Mouse (Mus musculus) thymus, adult 2 months (tissue): ENCODE results near the gene Rhbdd1. TPM values are rescaled to one million over a fixed set of nuclear protein-coding genes. Genes with fewer than 3 reads are reported as not detected.

ENCODE experiments used
- DNase-seq: peaks from one replicate; pipeline ENCODE4 v3.0.0; 2021
- H3K27ac ChIP-seq: fragments of 200-500 bp; 2 replicates; pipeline ENCODE4 v1.5.1; 2012; ENCODE audit warnings: low read length, control low read depth; ENCODE audit not compliant: control insufficient read depth, insufficient read depth
- H3K27me3 ChIP-seq: fragments of 200-500 bp; 2 replicates; pipeline ENCODE4 v1.6.1; 2012; ENCODE audit warnings: mild to moderate bottlenecking, low read length, moderate library complexity, mixed read lengths; ENCODE audit not compliant: control insufficient read depth, insufficient read depth
- H3K36me3 ChIP-seq: fragments of 200-500 bp; 2 replicates; pipeline ENCODE4 v1.6.1; 2012; ENCODE audit warnings: mild to moderate bottlenecking, low read length, moderate library complexity; ENCODE audit not compliant: control insufficient read depth, insufficient read depth
- H3K4me1 ChIP-seq: fragments of 200-500 bp; replicated peaks from 2 replicates; pipeline ENCODE4 v1.6.1; 2012; ENCODE audit warnings: low read length; ENCODE audit not compliant: control insufficient read depth, insufficient read depth
- H3K4me3 ChIP-seq: fragments of 200-500 bp; 2 replicates; pipeline ENCODE4 v1.5.1; 2012; ENCODE audit warnings: mild to moderate bottlenecking, low read length, control low read depth, moderate library complexity; ENCODE audit not compliant: control insufficient read depth, insufficient read depth
- CTCF ChIP-seq: fragments of 200-500 bp; IDR thresholded peaks from 2 replicates; pipeline ENCODE4 v1.5.1; 2012; ENCODE audit warnings: mild to moderate bottlenecking, control low read depth, low read length, moderate library complexity, borderline replicate concordance; ENCODE audit not compliant: control insufficient read depth, poor library complexity, insufficient read depth; ENCODE audit errors: extremely low read depth
- POLR2A ChIP-seq: fragments of 200-500 bp; IDR thresholded peaks from 2 replicates; pipeline ENCODE4 v1.6.1; 2012; ENCODE audit warnings: mild to moderate bottlenecking, low read length, control low read depth, moderate library complexity; ENCODE audit not compliant: control insufficient read depth, poor library complexity, insufficient read depth; ENCODE audit errors: extremely low read depth
- WGBS: fragments of 180-500 bp; shearing (Covaris S2); methylation state at CpG from one replicate; pipeline ENCODE4 v1.1.7; 2018; 5-methylcytosine and 5-hydroxymethylcytosine counted together
- polyA plus RNA-seq: library from polyadenylated mRNA; depleted of rRNA; stranded (reverse); fragments of >200 nt; gene quantifications from 2 replicates; pipeline ENCODE4 v1.2.3, GENCODE M21; 2012

The Rhbdd1 gene
- polyA plus RNA-seq, 1 experiment: 10.7 TPM

DNA sequence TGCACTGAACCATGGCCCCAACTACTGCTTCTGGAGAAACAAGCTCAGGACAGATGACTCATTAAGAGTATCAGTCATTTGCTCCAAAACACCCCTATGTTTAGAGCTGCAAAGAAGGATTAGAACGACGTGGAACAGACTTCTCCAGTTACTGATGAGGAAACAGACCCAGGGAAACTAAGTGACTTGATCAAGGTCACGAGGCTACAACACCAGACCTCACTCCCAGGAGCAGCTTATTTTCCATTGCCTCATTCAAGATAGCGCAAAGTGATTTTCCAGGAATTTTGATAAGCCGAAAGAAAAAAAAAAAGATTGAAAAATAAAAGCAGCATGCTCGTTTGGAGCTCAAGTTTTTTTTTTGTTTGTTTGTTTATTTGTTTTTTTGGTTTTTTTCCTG lies 34.4 kb upstream of the Rhbdd1 start:
- H3K4me1 ChIP-seq: peaks cover 3% of the 10 kb centered on the region
- H3K36me3 ChIP-seq: no peaks in the 10 kb centered on the region
- no peak for DNase-seq
- WGBS: 92% methylated on average over 6 of the region's 6 CpGs
- TF ChIP-seq CTCF: no peak
- no peak for TF ChIP-seq POLR2A
- no peaks in the 10 kb centered on the region for H3K27me3 ChIP-seq
- H3K4me3 ChIP-seq: no peak overlapping the region
- no peak overlapping the region for H3K27ac ChIP-seq

DNA sequence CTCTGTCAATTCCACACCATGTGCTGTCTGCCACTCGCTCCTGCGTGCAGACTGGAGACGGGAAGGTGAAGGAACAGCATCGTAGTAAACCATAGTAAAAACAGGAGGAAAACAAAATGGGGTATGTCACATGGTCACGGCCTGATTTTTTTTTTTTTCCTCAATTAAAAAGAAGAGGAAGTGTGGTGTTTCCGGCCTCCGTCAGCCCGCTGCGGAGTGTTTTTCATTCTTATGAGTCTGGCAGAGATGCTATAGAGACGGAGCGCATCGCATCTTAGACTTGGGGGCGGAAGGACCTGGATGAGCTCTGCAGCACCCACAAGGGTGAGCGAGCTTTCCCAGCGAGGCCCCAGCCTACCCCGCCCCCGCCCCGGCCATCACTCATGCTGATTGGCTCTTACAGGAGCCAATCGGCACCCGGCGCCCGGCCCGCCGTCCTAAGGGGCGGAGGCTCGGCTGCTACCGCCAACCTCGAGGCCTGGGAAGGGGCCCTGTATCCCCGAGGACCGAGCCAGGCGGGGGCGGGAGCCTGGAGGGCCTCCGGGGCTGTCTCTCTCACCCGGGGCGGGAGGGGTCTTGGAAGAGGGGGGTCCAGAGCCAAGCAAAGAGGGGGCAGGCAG lies 33.1 kb upstream of the Rhbdd1 start:
- H3K27ac ChIP-seq: peak overlapping the region; percentile 79; the same call in 1 of the 2 replicates
- no peaks in the 10 kb centered on the region for H3K27me3 ChIP-seq
- TF ChIP-seq CTCF (no peak), POLR2A (peak; percentile 38; the same call in 1 of the 2 replicates)
- WGBS: under 1% methylated on average over 35 of the region's 35 CpGs
- peak overlapping the region; percentile 45 for H3K4me3 ChIP-seq
- peak; percentile 78 for DNase-seq
- H3K4me1 ChIP-seq: peaks cover 3% of the 10 kb centered on the region
- H3K36me3 ChIP-seq: no peaks in the 10 kb centered on the region

DNA sequence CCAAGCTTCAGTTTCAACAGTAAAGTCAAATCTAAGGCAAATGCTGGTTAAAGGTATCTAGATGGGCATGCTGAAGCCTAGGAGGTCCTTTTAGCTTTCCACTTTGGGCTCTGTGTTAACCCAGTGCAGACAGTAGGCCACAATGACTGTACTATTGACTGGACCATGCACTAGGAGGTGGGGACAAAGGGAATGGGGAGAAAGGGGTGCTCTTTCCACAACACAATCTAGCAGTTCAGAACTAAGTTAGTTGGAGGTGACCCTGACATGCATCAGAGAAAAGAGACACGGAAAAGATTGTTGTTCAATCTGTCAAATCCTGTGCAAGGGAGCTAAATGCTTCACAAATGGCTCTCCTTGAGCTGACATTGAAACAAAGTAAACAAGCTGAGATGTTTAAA lies 32.4 kb upstream of the Rhbdd1 start:
- 91% methylated on average over 1 of the region's 1 CpGs for WGBS
- Histone ChIP-seq H3K27ac (no peak overlapping the region), H3K27me3 (no peaks in the 10 kb centered on the region; the same call in 1 of the 2 replicates), H3K4me1 (peaks cover 3% of the 10 kb centered on the region), H3K36me3 (no peaks in the 10 kb centered on the region), H3K4me3 (no peak overlapping the region)
- TF ChIP-seq POLR2A: no peak
- TF ChIP-seq CTCF: no peak
- no peak for DNase-seq

DNA sequence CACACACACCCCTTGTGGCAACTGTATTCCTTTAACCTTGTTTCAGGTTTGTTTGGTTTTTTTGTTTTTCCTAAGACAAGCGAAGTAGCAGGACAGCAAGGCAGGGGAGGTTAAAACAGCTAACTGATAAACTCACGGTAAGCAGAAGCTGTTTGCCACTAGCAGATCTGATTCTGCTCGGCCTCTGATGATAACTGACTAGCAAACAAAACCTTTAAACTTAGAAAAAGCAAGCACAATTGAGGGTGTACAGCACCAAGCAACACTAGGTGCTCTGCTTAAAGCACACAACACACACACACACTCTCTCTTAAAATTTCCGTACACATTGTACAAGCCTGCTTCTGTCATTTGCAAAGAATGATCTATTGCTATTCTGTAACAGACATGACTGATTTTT lies 31.8 kb upstream of the Rhbdd1 start:
- no peak for TF ChIP-seq POLR2A
- no peak for TF ChIP-seq CTCF
- WGBS: 86% methylated on average over 4 of the region's 4 CpGs
- Histone ChIP-seq H3K27ac (no peak overlapping the region), H3K4me3 (no peak overlapping the region), H3K4me1 (peaks cover 3% of the 10 kb centered on the region), H3K36me3 (no peaks in the 10 kb centered on the region), H3K27me3 (peaks cover 3% of the 10 kb centered on the region; the same call in 1 of the 2 replicates)
- DNase-seq: no peak

DNA sequence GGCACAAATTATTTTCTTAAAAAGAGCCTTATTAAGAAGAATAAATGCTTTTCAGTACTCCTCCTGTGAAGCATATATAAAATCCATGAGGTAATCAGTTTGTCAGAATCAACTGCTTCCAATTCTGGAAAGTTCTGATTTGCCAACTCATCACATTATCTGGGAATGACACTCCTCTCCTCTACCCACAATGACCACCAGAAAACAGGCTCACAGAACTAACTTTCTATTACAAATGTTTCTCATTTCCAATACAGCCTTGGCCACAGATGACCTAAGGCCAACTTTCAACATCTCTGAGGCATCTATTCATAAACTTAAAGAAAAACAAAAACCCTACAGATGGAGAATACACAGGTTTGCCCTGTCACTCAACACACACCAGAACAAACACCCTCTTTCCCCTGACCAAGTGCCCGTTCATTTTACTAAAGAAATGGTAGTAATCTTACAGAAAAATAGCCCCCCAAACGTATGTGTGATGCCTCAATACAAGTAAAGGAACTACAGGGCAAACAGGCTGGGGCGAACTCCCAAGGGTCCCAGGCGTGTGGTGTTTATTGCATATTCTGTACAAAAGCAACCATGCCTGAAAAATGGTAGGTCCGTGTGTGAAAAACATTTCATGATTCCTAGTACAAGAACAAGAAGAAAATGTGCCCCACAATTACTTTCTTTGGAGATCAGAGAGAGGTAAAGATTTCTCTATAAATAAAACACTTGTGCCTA lies 30.6 kb upstream of the Rhbdd1 start:
- H3K36me3 ChIP-seq: no peaks in the 10 kb centered on the region
- H3K27ac ChIP-seq: no peak overlapping the region
- peaks cover 12% of the 10 kb centered on the region; the same call in 1 of the 2 replicates for H3K27me3 ChIP-seq
- DNase-seq: no peak
- WGBS: 78% methylated on average over 5 of the region's 5 CpGs
- TF ChIP-seq CTCF: no peak
- TF ChIP-seq POLR2A: no peak
- H3K4me3 ChIP-seq: no peak overlapping the region
- H3K4me1 ChIP-seq: peaks cover 14% of the 10 kb centered on the region

DNA sequence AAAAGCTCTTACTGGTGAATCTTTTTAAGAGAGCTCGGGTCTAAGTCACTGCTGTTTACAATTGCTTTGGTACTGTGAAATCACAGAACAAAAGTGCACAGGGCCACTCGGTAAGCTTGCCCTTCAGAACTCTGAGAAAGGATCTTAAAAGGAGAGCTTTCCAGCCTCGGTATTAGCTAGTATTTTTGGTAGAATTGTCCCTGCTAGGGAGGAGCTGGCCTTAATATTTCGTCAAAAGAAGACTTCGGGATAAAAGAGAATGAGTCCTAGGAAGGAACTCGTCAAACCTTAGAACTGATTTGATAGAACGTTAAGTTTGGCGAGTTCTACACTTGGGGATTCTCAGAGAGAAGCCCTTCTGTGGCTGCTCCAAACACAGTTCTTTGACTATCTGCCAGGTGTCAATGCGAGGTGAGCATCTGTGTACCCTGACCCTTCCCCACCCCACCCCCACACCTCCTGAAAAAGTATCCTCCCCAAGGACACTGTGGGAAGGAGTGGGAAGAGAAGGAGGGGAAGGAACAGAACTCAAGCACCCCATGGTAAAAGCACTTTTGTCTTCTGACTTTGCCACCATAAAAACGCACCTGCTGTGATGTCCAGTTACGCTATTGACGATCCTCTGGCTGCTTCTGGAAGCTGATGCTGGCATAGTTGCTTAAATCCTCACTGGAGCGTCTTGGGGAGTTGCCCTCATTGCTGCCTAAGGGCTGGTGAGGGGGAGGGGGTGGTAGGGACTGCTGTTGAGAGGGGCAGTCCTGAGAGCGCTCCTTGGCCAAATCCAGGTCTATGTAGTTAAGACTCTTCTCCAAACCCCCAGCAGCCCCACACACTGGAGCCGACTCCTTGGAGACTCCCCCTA lies 29.8 kb upstream of the Rhbdd1 start:
- H3K27me3 ChIP-seq: peaks cover 17% of the 10 kb centered on the region; the same call in 1 of the 2 replicates

More for the DNA sequence above, 29.8 kb upstream of the Rhbdd1 start:
- WGBS: 59% methylated on average over 15 of the region's 15 CpGs
- H3K4me3 ChIP-seq: no peak overlapping the region
- DNase-seq: no peak
- H3K4me1 ChIP-seq: peaks cover 17% of the 10 kb centered on the region
- H3K27ac ChIP-seq: no peak overlapping the region
- no peaks in the 10 kb centered on the region for H3K36me3 ChIP-seq
- no peak for TF ChIP-seq POLR2A
- no peak for TF ChIP-seq CTCF
